In the genomic region with DNA sequence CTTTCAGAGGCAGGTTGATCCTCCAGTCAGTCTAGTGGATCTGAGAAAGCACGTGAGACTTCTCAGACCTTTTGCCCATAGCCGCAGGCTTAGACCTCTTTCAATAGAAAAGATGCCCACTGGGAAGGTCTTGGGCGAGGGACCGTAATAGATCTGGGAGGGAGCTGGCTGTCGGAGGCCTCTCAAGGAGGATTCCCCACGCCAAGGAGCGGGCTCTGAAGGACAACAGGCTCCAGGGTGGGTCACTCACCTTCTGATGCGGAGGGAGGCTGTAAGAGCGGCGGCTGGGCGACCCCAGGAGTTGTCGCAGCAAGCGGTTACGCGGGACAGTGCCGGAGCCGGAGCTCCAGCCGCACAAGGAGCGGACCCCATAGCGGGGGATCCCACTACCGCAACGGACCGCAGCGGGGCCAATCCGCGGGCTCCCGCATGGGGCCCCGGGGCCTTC, we compare ENCODE assay signal across 1 mouse cellular context.
TF ChIP-seq lines count a peak whose summit lies in the region.

No protein-coding gene starts in this region.

TF ChIP-seq in CH12.LX, 34 proteins besides CTCF, POLR2A, EP300 and RAD21 (continued from another document):
- TF ChIP-seq E2F4 (IDR thresholded peaks at IDR 0.05; ENCODE audit: insufficient replicate concordance, low read depth, low read length) (no peak), SMC3 (IDR thresholded peaks at IDR 0.05; ENCODE audit: low read depth, low read length) (no peak), CHD2 (IDR thresholded peaks at IDR 0.05; ENCODE audit: low read length) (no peak), NRF1 (IDR thresholded peaks at IDR 0.05; ENCODE audit: low read depth, low read length) (no peak)
